Mouse (Mus musculus) bone marrow, adult 2 months (tissue): ENCODE results near the gene Esrrb.

Source experiments
- CTCF ChIP-seq: fragments of 200-500 bp; IDR thresholded peaks from 2 replicates; pipeline ENCODE4 v1.5.1; 2011; ENCODE audit warnings: low read length, control low read depth; ENCODE audit not compliant: control insufficient read depth, insufficient read depth
- POLR2A ChIP-seq: fragments of 200-500 bp; IDR thresholded peaks from 2 replicates; pipeline ENCODE4 v1.6.1; 2011; ENCODE audit warnings: low read depth, mild to moderate bottlenecking, control low read depth, low read length, borderline replicate concordance; ENCODE audit not compliant: control insufficient read depth

DNA sequence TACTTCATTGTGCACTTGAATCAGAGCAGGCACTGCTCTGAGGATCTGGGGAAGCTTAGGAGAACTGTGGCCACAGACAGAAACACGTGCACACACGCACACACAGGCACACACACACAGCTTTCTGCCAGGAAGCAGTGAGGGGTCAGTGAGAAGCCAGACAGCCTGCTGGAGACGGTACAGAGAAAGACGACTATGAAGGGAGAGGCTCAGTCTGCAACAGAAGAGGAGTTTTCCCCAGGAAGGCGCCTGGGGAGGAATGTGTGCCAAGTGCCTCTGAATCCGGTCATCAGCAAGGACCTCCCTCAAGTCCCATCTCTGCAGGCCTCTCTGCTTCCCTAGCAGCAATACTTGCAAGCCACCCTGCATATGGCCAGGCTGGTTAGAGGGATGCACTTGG is 1.5 kb upstream of the Esrrb start:
- TF ChIP-seq CTCF (no peak), POLR2A (no peak)
